30 mouse cellular contexts compared by ENCODE assay signal in genomic region chr15:7239904-7240303, GRCm38 (mm10).
"Had no signal": no experiment of that assay in that cellular context is flagged by ENCODE, and none has a peak within 500 bp of the region (broad histone marks: within the 10 kb centered on the region; RNA-seq: fewer than 3 reads in every experiment).

No protein-coding gene starts in this region.

- H3K9ac ChIP-seq: limb, embryonic 12.5 days; limb, embryonic 13.5 days; limb, embryonic 15.5 days; liver, embryonic 12.5 days; liver, embryonic 13.5 days; liver, embryonic 14.5 days; liver, embryonic 15.5 days; liver, postnatal 0 days; lung, embryonic 14.5 days; lung, embryonic 15.5 days; midbrain, embryonic 12.5 days; midbrain, embryonic 13.5 days; midbrain, embryonic 15.5 days; neural tube, embryonic 12.5 days had no signal

- H3K9me3 ChIP-seq: limb, embryonic 10.5 days; limb, embryonic 12.5 days; limb, embryonic 13.5 days; limb, embryonic 15.5 days; liver, embryonic 12.5 days; liver, embryonic 13.5 days; liver, embryonic 15.5 days; lung, embryonic 15.5 days; megakaryocyte, embryonic 14.5 days; midbrain, embryonic 10.5 days; midbrain, embryonic 12.5 days; midbrain, embryonic 13.5 days; midbrain, embryonic 15.5 days; neural tube, embryonic 12.5 days had no signal

- H3K36me3 ChIP-seq: limb, embryonic 13.5 days; limb, embryonic 15.5 days; liver, embryonic 12.5 days; liver, embryonic 13.5 days; liver, embryonic 15.5 days; lung, embryonic 15.5 days; midbrain, embryonic 10.5 days; midbrain, embryonic 12.5 days; midbrain, embryonic 13.5 days; midbrain, embryonic 15.5 days; neural tube, embryonic 12.5 days had no signal

- H3K27ac ChIP-seq: limb, embryonic 10.5 days; limb, embryonic 12.5 days; limb, embryonic 13.5 days; limb, embryonic 15.5 days; liver, embryonic 12.5 days; liver, embryonic 13.5 days; liver, embryonic 14.5 days; liver, embryonic 15.5 days; lung, embryonic 15.5 days; macrophage; midbrain, embryonic 10.5 days; midbrain, embryonic 12.5 days; midbrain, embryonic 13.5 days; midbrain, embryonic 15.5 days; neural tube, embryonic 12.5 days had no signal

- H3K4me3 ChIP-seq: limb, embryonic 10.5 days; limb, embryonic 12.5 days; limb, embryonic 13.5 days; limb, embryonic 15.5 days; liver, embryonic 12.5 days; liver, embryonic 13.5 days; liver, embryonic 15.5 days; lung, embryonic 15.5 days; megakaryocyte, embryonic 14.5 days; midbrain, embryonic 10.5 days; midbrain, embryonic 12.5 days; midbrain, embryonic 13.5 days; midbrain, embryonic 15.5 days; myocyte; neural tube, embryonic 12.5 days had no signal

- H3K4me2 ChIP-seq: limb, embryonic 12.5 days; limb, embryonic 13.5 days; limb, embryonic 15.5 days; liver, embryonic 11.5 days; liver, embryonic 12.5 days; liver, embryonic 13.5 days; liver, embryonic 15.5 days; lung, embryonic 14.5 days; lung, embryonic 15.5 days; midbrain, embryonic 11.5 days; midbrain, embryonic 12.5 days; midbrain, embryonic 13.5 days; midbrain, embryonic 15.5 days; neural tube, embryonic 12.5 days had no signal

- H3K4me1 ChIP-seq: limb, embryonic 12.5 days; limb, embryonic 13.5 days; limb, embryonic 15.5 days; liver, embryonic 12.5 days; liver, embryonic 13.5 days; liver, embryonic 15.5 days; lung, embryonic 15.5 days; midbrain, embryonic 10.5 days; midbrain, embryonic 12.5 days; midbrain, embryonic 15.5 days; neural tube, embryonic 12.5 days had no signal

- ATAC-seq: liver, embryonic 12.5 days; liver, postnatal 0 days; lung, postnatal 0 days; midbrain, embryonic 15.5 days had no signal

- H3K27me3 ChIP-seq: limb, embryonic 12.5 days; limb, embryonic 13.5 days; limb, embryonic 15.5 days; lung, embryonic 15.5 days; midbrain, embryonic 12.5 days; midbrain, embryonic 13.5 days; midbrain, embryonic 15.5 days; neural tube, embryonic 12.5 days had no signal

- DNase-seq: left cerebral cortex, postnatal 4 days; liver; liver, embryonic 13.5 days; liver, postnatal 0 days; lung, adult 18-20 months; lung, adult 2 months; lung, embryonic 14.5 days; lung, postnatal 10 days; lung, postnatal 14 days; lung, postnatal 36 days; midbrain, embryonic 14.5 days had no signal
